Mouse (Mus musculus) retina, postnatal 1 day (tissue): ENCODE measurements around the gene Psmg1.

Source experiments
- DNase-seq: peaks from one replicate; pipeline ENCODE4 v3.0.0-alpha.2; 2012

Gene Psmg1

GRCm38 (mm10) chr16:95956618-95957017 lies 34.1 kb downstream of the Psmg1 start:
- DNase-seq: no peak

DNA sequence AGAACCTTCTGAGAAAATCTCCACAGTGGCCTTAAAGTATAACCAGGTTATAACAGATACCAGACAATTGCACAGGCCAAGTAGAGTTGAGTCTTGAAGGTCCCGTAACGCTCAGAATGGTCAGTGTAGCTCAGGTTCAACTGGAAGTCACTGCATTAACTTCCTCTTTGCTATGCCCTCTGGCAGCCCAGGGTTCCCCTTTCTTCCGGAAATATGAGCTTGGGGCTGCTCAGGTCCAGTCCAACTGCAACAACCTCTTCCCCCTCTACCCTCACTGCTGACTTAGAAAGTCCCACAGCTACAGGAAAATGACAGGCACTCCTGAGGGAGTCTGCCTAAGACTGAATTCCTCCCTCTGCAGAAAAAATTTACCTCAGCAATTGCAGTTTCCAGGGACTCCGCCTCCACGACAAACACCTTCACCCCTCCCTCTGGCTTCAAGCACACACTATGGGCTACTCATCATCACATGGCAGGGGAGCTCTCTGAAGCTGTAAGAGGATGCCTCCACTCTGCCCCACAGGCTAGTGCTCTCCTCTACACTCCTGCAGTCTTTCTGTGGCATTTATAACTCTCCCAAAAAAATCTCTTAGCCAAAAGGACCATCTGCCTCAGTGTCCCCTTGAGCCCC lies 34.9 kb downstream of the Psmg1 start:
- no peak for DNase-seq

DNA sequence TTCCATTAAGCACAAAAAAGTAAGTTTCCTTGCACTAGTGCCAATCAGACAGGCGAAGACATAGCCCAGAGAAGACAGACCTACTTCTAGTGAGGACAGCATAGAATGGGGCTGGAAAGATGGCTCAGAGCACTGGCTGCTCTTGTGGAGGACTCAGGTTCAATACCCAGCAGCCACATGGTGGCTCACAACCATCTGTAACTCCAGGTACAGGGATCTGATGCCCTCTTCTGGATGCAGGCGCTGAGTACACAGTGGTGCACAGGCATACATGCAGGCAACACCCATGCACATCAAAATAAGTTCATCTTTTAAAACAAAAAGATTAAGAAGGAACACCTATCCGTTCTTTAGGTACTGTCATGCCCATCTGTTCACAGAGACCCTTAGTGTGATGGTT lies 36.4 kb downstream of the Psmg1 start:
- no peak for DNase-seq

GRCm38 (mm10) chr16:95953159-95953650 lies 37.6 kb downstream of the Psmg1 start:
- DNase-seq: no peak

- DNase-seq: no peak
These were observed 39.3 kb downstream of the Psmg1 start for GRCm38 (mm10) chr16:95951471-95951870.

- peak; percentile 80 for DNase-seq
These were observed 45.1 kb downstream of the Psmg1 start for GRCm38 (mm10) chr16:95945389-95946311.

GRCm38 (mm10) chr16:95943186-95943585 lies 47.6 kb downstream of the Psmg1 start:
- DNase-seq: no peak

GRCm38 (mm10) chr16:95941575-95941974 lies 49.2 kb downstream of the Psmg1 start:
- no peak for DNase-seq

GRCm38 (mm10) chr16:95935495-95935961 lies 55.2 kb downstream of the Psmg1 start:
- no peak for DNase-seq

DNA sequence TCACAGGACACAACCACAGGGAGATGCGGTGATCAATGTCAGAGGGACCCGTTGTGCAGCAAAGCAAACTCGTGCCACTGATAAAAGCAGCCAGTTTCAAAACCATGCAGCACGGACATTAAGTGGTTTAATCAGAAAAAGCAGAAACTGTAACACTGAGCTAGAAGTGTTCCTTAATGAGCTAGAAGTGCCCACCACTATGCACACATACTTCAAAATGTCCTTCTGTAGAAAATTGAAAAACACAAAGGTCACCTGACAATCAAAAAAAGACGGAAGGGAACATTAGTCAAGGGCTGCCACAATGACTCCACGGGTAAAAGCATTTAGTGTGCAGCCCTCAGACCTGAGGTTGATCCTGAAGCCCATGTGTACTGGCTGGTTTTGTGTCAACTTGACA lies 57.9 kb downstream of the Psmg1 start:
- no peak for DNase-seq

- DNase-seq: no peak
These were observed 59.3 kb downstream of the Psmg1 start for GRCm38 (mm10) chr16:95931509-95931908.
